Mouse (Mus musculus): Measurements from ENCODE around the gene Fam241b.

GRCm38 (mm10) chr10:62086826-62087225 lies 56.9 kb downstream of the Fam241b start:
- no peak for TF ChIP-seq CTCF (IDR thresholded peaks at IDR 0.05; ENCODE audit: low read depth)
- no peak for TF ChIP-seq EP300 (optimal IDR thresholded peaks at IDR 0.05)

Measured in stomach, postnatal 0 days (tissue).